ENCODE assay signal across 13 mouse cellular contexts in the genomic region with DNA sequence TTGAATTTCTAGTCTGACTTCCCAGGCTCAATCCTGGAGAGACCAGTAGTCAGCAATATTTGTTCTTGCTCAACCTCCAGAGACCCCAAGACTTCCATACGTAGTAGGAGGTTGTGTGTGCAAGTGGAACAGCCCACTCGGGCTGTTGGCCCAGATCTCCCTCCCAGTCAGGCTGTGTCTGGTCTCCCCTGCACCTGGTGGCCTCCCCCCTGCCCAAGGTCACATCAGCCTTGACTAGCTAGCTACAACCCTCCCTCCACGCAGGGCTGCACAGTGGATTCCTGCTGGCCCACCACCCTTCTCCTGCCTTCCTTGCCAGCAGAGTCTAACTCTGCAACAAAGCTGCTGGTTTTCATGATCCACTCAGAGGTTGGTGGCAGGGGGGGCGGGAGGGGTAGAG. TPM values are rescaled to one million over a fixed set of nuclear protein-coding genes. Genes with fewer than 3 reads are reported as not detected.
DNase-seq lines count a peak whose midpoint lies in the region; ATAC-seq and TF ChIP-seq lines count a peak whose summit lies in the region.
"Had no signal": no experiment of that assay in that cellular context is flagged by ENCODE, and none has a peak within 500 bp of the region (broad histone marks: within the 10 kb centered on the region; RNA-seq: fewer than 3 reads in every experiment).

No protein-coding gene starts in this region.

- no peak overlapping the region for H3K4me3 ChIP-seq in heart, embryonic 15.5 days
- H3K4me3 ChIP-seq in heart, adult 2 months = no peak overlapping the region
- H3K4me3 ChIP-seq in limb, embryonic 12.5 days (replicated peaks) = no peak overlapping the region
- H3K4me3 ChIP-seq in limb, embryonic 10.5 days = no peak overlapping the region
- H3K4me3 ChIP-seq: hindbrain, embryonic 12.5 days had no signal

- H3K27me3 ChIP-seq in heart, embryonic 15.5 days = no peaks in the 10 kb centered on the region
- no peaks in the 10 kb centered on the region for H3K27me3 ChIP-seq in heart, adult 2 months (ENCODE audit: control insufficient read depth, insufficient read depth, low read length)
- H3K27me3 ChIP-seq in limb, embryonic 12.5 days = no peaks in the 10 kb centered on the region
- H3K27me3 ChIP-seq in limb, embryonic 10.5 days (ENCODE audit: low read depth, poor library complexity, severe bottlenecking) = no peaks in the 10 kb centered on the region
- H3K27me3 ChIP-seq: hindbrain, embryonic 12.5 days had no signal

- no peaks in the 10 kb centered on the region for H3K9me3 ChIP-seq in heart, embryonic 15.5 days (replicated peaks)
- H3K9me3 ChIP-seq in limb, embryonic 12.5 days = no peaks in the 10 kb centered on the region
- no peaks in the 10 kb centered on the region for H3K9me3 ChIP-seq in limb, embryonic 10.5 days (replicated peaks)
- H3K9me3 ChIP-seq: hindbrain, embryonic 12.5 days had no signal

- H3K79me2 ChIP-seq in heart, adult 2 months (replicated peaks; ENCODE audit: control insufficient read depth, insufficient read depth, low read length) = no peaks in the 10 kb centered on the region

- no peak for ATAC-seq in heart, embryonic 15.5 days (replicated peaks; ENCODE audit: insufficient number of reproducible peaks, insufficient read depth, low FRiP score, low read depth)
- ATAC-seq in limb, embryonic 12.5 days (ENCODE audit: insufficient number of reproducible peaks, insufficient read depth, low FRiP score, low TSS enrichment, low read depth) = no peak

- WGBS in heart, embryonic 15.5 days = 63% methylated on average over 4 of the region's 4 CpGs
- WGBS in heart, adult 2 months = 58% methylated on average over 4 of the region's 4 CpGs
- 83% methylated on average over 4 of the region's 4 CpGs for WGBS in limb, embryonic 12.5 days
- WGBS in limb, embryonic 10.5 days = 82% methylated on average over 4 of the region's 4 CpGs

- no peak for TF ChIP-seq EP300 in heart, adult 2 months (IDR thresholded peaks at IDR 0.05; ENCODE audit: insufficient read depth, low read depth, low read length)

- peaks cover 14% of the 10 kb centered on the region for H3K4me1 ChIP-seq in heart, embryonic 15.5 days (replicated peaks)
- H3K4me1 ChIP-seq in heart, adult 2 months (ENCODE audit: control insufficient read depth, insufficient read depth, low read length) = no peaks in the 10 kb centered on the region
- peaks cover 4% of the 10 kb centered on the region for H3K4me1 ChIP-seq in limb, embryonic 12.5 days (replicated peaks)
- peaks cover 4% of the 10 kb centered on the region for H3K4me1 ChIP-seq in limb, embryonic 10.5 days

- TF ChIP-seq POLR2A in heart, adult 2 months (IDR thresholded peaks at IDR 0.05; ENCODE audit: insufficient read depth, low read depth, low read length) = no peak

- H3K4me2 ChIP-seq in heart, embryonic 15.5 days = no peak overlapping the region
- no peak overlapping the region for H3K4me2 ChIP-seq in limb, embryonic 12.5 days
- H3K4me2 ChIP-seq: hindbrain, embryonic 12.5 days had no signal

- peaks cover 11% of the 10 kb centered on the region for H3K36me3 ChIP-seq in heart, embryonic 15.5 days
- no peaks in the 10 kb centered on the region for H3K36me3 ChIP-seq in heart, adult 2 months (ENCODE audit: control insufficient read depth, insufficient read depth, low read length)
- H3K36me3 ChIP-seq in limb, embryonic 12.5 days = peaks cover 20% of the 10 kb centered on the region; the same call in 1 of the 2 replicates
- peaks cover 21% of the 10 kb centered on the region for H3K36me3 ChIP-seq in limb, embryonic 10.5 days

- TF ChIP-seq CTCF in heart, adult 2 months (IDR thresholded peaks at IDR 0.05) = no peak

- intact Hi-C loops in heart, adult 2 months (cut with DNase I) = no loop called here

- peak overlapping the region; percentile 42 for H3K27ac ChIP-seq in heart, embryonic 15.5 days
- no peak overlapping the region for H3K27ac ChIP-seq in heart, adult 2 months
- H3K27ac ChIP-seq in limb, embryonic 12.5 days = 0 out of 2 replicates have a peak overlapping the region, but pooled peaks have one; percentile 29
- H3K27ac ChIP-seq in limb, embryonic 10.5 days = no peak overlapping the region; the same call in 1 of the 2 replicates
- H3K27ac ChIP-seq: hindbrain, embryonic 12.5 days had no signal

- no peak overlapping the region for H3K9ac ChIP-seq in heart, embryonic 15.5 days
- no peak overlapping the region for H3K9ac ChIP-seq in heart, adult 2 months (ENCODE audit: low read depth, low read length)
- no peak overlapping the region for H3K9ac ChIP-seq in limb, embryonic 12.5 days (replicated peaks)
- H3K9ac ChIP-seq: hindbrain, embryonic 12.5 days had no signal

- DNase-seq in heart, adult 2 months = no peak
- DNase-seq in limb, embryonic 10.5 days (ENCODE audit: low spot score) = no peak
- peak; percentile 44 to 59 for DNase-seq in urinary bladder, postnatal 4 days (ENCODE audit: low spot score in 2 of 2)
- DNase-seq in urinary bladder, adult 2 months (ENCODE audit: low spot score) = no peak
- DNase-seq in testis, postnatal 10 days (ENCODE audit: low spot score) = peak; percentile 53
- no peak for DNase-seq in cerebellum, postnatal 36 days
- DNase-seq: adrenal gland, postnatal 25 days; cerebellum, adult 11 months; left cerebral cortex, postnatal 4 days; lung, postnatal 14 days had no signal

RNA-seq across cellular contexts. Expression of a gene that starts 12.4 kb away (rescaled TPM):
- polyA plus RNA-seq in heart, embryonic 15.5 days (2015; fragmentation: Nextera tagmentation; extraction: Ambion mirVana) = 215 and 348 TPM in 2 replicates
- 10 to 100 TPM; 23.4 to 26.9 TPM for total RNA-seq in heart, adult 2 months (2021)
- 40.4 and 60.4 TPM in 2 replicates for polyA plus RNA-seq in heart, adult 2 months (2012; rRNA removed)
- polyA plus RNA-seq in limb, embryonic 12.5 days (2016; fragmentation: Nextera tagmentation; extraction: Ambion mirVana) = 30.8 and 32.3 TPM in 2 replicates
- 10.5 and 16.1 TPM in 2 replicates for polyA plus RNA-seq in limb, embryonic 10.5 days (2016; fragmentation: Nextera tagmentation; extraction: Ambion mirVana)
- polyA plus RNA-seq in urinary bladder, adult 2 months (2012; rRNA removed) = 143 and 164 TPM in 2 replicates

Comparison
In these comparisons a context has a peak if more than half of its experiments do, and no peak if none do; other contexts are left out.
1. H3K27ac ChIP-seq: peak in heart, embryonic 15.5 days (single experiment) and limb, embryonic 12.5 days (single experiment); none in heart, adult 2 months (single experiment) and limb, embryonic 10.5 days (single experiment).
2. DNase-seq: peak in urinary bladder, postnatal 4 days (2 of 2) and testis, postnatal 10 days (single experiment); none in heart, adult 2 months (0 of 2), limb, embryonic 10.5 days (single experiment), urinary bladder, adult 2 months (single experiment) and cerebellum, postnatal 36 days (0 of 2).